Mouse (Mus musculus) embryonic facial prominence, embryonic 13.5 days (tissue): Measurements from ENCODE around the gene Wtip. TPM values are rescaled to one million over a fixed set of nuclear protein-coding genes. Genes with fewer than 3 reads are reported as not detected.
"Not testable (repeated sequence)": the region's sequence is repeated elsewhere in the genome, so short reads cannot be mapped to it uniquely, and the experiment has no call there.

Source experiments
- ATAC-seq: fragments of 200-750 bp; cut with Nextera tagmentation; 2 replicates; pipeline ENCODE4 v1.8.0; 2017; ENCODE audit warnings: low read depth; ENCODE audit not compliant: insufficient number of reproducible peaks, insufficient read depth, low FRiP score, low TSS enrichment
- H3K27ac ChIP-seq: fragments of 300-500 bp; sonication (generic); 2 replicates; pipeline ENCODE4 v1.5.1; 2015; ENCODE audit warnings: moderate library complexity, mild to moderate bottlenecking, inconsistent platforms
- H3K27me3 ChIP-seq: fragments of 300-500 bp; sonication (generic); 2 replicates; pipeline ENCODE4 v1.6.1; 2015; ENCODE audit warnings: mild to moderate bottlenecking, inconsistent platforms
- H3K36me3 ChIP-seq: fragments of 300-500 bp; sonication (generic); 2 replicates; pipeline ENCODE4 v1.6.1; 2015; ENCODE audit warnings: mild to moderate bottlenecking, inconsistent platforms
- H3K4me1 ChIP-seq: fragments of 300-500 bp; sonication (generic); 2 replicates; pipeline ENCODE4 v1.6.1; 2015; ENCODE audit warnings: inconsistent platforms
- H3K4me2 ChIP-seq: fragments of 300-500 bp; sonication (generic); 2 replicates; pipeline ENCODE4 v1.6.1; 2015; ENCODE audit warnings: moderate library complexity, mild to moderate bottlenecking, inconsistent platforms
- H3K4me3 ChIP-seq: fragments of 300-500 bp; sonication (generic); 2 replicates; pipeline ENCODE4 v1.5.1; 2015; ENCODE audit warnings: mild to moderate bottlenecking, inconsistent platforms
- H3K9ac ChIP-seq: fragments of 300-500 bp; sonication (generic); 2 replicates; pipeline ENCODE4 v1.6.1; 2015; ENCODE audit warnings: mild to moderate bottlenecking, inconsistent platforms
- H3K9me3 ChIP-seq: fragments of 300-500 bp; sonication (generic); 2 replicates; pipeline ENCODE4 v1.6.1; 2016; ENCODE audit warnings: inconsistent platforms
- WGBS: fragments of 180-500 bp; shearing (Covaris S2); methylation state at CpG from one replicate; pipeline ENCODE4 v1.1.7; 2015; ENCODE audit warnings: mixed read lengths; 5-methylcytosine and 5-hydroxymethylcytosine counted together
- polyA plus RNA-seq: library from polyadenylated mRNA; unstranded; fragments of >200 nt; fragmentation: Nextera tagmentation; extraction: Ambion mirVana; gene quantifications from 2 replicates; pipeline ENCODE4 v1.2.1, GENCODE M21; 2015

Wtip gene
- 6.8 and 9.2 TPM in 2 replicates for polyA plus RNA-seq

- 2% methylated on average over 47 of the region's 65 CpGs for WGBS
- ATAC-seq = peak; percentile 86
Measured at GRCm38 (mm10) chr7:34133117-34133762, at the start of gene Wtip. Wtip (minus strand) TSS chr7:34133268.

GRCm38 (mm10) chr7:34176241-34176640 is 43.2 kb upstream of the Wtip start:
- not testable (repeated sequence) for H3K9me3 ChIP-seq, H3K36me3 ChIP-seq, H3K4me3 ChIP-seq, H3K27me3 ChIP-seq, ATAC-seq, H3K9ac ChIP-seq, H3K4me2 ChIP-seq, H3K27ac ChIP-seq, H3K4me1 ChIP-seq
- 69% methylated on average over 6 of the region's 6 CpGs for WGBS

More at GRCm38 (mm10) chr7:34133117-34133762, at the start of gene Wtip:
- peaks cover 5% of the 10 kb centered on the region for H3K36me3 ChIP-seq
- no peaks in the 10 kb centered on the region for H3K27me3 ChIP-seq
- H3K4me2 ChIP-seq = peak within 1 kb of the TSS; percentile 57
- H3K27ac ChIP-seq = peak within 1 kb of the TSS; percentile 86
- peak within 1 kb of the TSS; percentile 92 for H3K9ac ChIP-seq
- H3K4me3 ChIP-seq = peak within 1 kb of the TSS; percentile 87
- H3K9me3 ChIP-seq = no peaks in the 10 kb centered on the region
- H3K4me1 ChIP-seq = peaks cover 30% of the 10 kb centered on the region

GRCm38 (mm10) chr7:34172251-34172650 is 39.2 kb upstream of the Wtip start:
- H3K27ac ChIP-seq = no peak overlapping the region
- H3K4me2 ChIP-seq = no peak overlapping the region
- H3K9me3 ChIP-seq = no peaks in the 10 kb centered on the region
- no peaks in the 10 kb centered on the region for H3K36me3 ChIP-seq
- WGBS = 65% methylated on average over 1 of the region's 1 CpGs
- no peak for ATAC-seq
- H3K4me3 ChIP-seq = no peak overlapping the region
- H3K4me1 ChIP-seq = 0 out of 2 replicates have a peak, but pooled peaks cover 3% of the 10 kb centered on the region
- H3K27me3 ChIP-seq = no peaks in the 10 kb centered on the region
- no peak overlapping the region for H3K9ac ChIP-seq

- H3K27ac ChIP-seq = peak within 1 kb of the TSS; percentile 93
- 78% methylated on average over 3 of the region's 3 CpGs for WGBS
- no peak for ATAC-seq
- peaks cover 11% of the 10 kb centered on the region; the same call in 1 of the 2 replicates for H3K4me1 ChIP-seq
- H3K4me2 ChIP-seq = peak within 1 kb of the TSS; percentile 67
- no peaks in the 10 kb centered on the region for H3K9me3 ChIP-seq
- no peaks in the 10 kb centered on the region for H3K27me3 ChIP-seq
- peaks cover 10% of the 10 kb centered on the region for H3K36me3 ChIP-seq
- peak within 1 kb of the TSS; percentile 97 for H3K9ac ChIP-seq
- peak within 1 kb of the TSS; percentile 78 for H3K4me3 ChIP-seq
Measured at GRCm38 (mm10) chr7:34169454-34169853, 36.4 kb upstream of the Wtip start, which contains the start of gene Uba2. Uba2 (minus strand) TSS chr7:34169599.

GRCm38 (mm10) chr7:34168470-34169251 is 35.6 kb upstream of the Wtip start:
- Histone ChIP-seq H3K27ac (peak overlapping the region; percentile 93), H3K9me3 (no peaks in the 10 kb centered on the region), H3K4me1 (peaks cover 11% of the 10 kb centered on the region; the same call in 1 of the 2 replicates), H3K27me3 (no peaks in the 10 kb centered on the region), H3K4me3 (peak overlapping the region; percentile 78), H3K36me3 (peaks cover 16% of the 10 kb centered on the region), H3K9ac (peak overlapping the region; percentile 97), H3K4me2 (peak overlapping the region; percentile 67)
- 8% methylated on average over 30 of the region's 30 CpGs for WGBS
- peak; percentile 90 for ATAC-seq

- WGBS = under 1% methylated on average over 54 of the region's 54 CpGs
- peaks cover 11% of the 10 kb centered on the region; the same call in 1 of the 2 replicates for H3K4me1 ChIP-seq
- H3K9ac ChIP-seq = peak overlapping the region; percentile 97
- H3K4me3 ChIP-seq = peak overlapping the region; percentile 78
- no peaks in the 10 kb centered on the region for H3K27me3 ChIP-seq
- H3K27ac ChIP-seq = peak overlapping the region; percentile 93
- H3K9me3 ChIP-seq = no peaks in the 10 kb centered on the region
- peak; percentile 71 for ATAC-seq
- peaks cover 23% of the 10 kb centered on the region for H3K36me3 ChIP-seq
- peak overlapping the region; percentile 67 for H3K4me2 ChIP-seq
Measured at GRCm38 (mm10) chr7:34167766-34168469, 34.9 kb upstream of the Wtip start.

GRCm38 (mm10) chr7:34166850-34167249 is 33.8 kb upstream of the Wtip start:
- Histone ChIP-seq H3K9me3 (no peaks in the 10 kb centered on the region), H3K4me2 (peak overlapping the region; percentile 36), H3K27ac (no peak overlapping the region), H3K9ac (no peak overlapping the region), H3K36me3 (peaks cover 34% of the 10 kb centered on the region), H3K4me1 (peaks cover 11% of the 10 kb centered on the region; the same call in 1 of the 2 replicates), H3K27me3 (no peaks in the 10 kb centered on the region), H3K4me3 (peak overlapping the region; percentile 7; the same call in 1 of the 2 replicates)
- 48% methylated on average over 4 of the region's 4 CpGs for WGBS
- ATAC-seq = no peak

GRCm38 (mm10) chr7:34165999-34166398 is 32.9 kb upstream of the Wtip start:
- Histone ChIP-seq H3K27me3 (no peaks in the 10 kb centered on the region), H3K9ac (no peak overlapping the region), H3K4me2 (no peak overlapping the region), H3K27ac (no peak overlapping the region), H3K4me3 (no peak overlapping the region), H3K9me3 (no peaks in the 10 kb centered on the region), H3K4me1 (peaks cover 11% of the 10 kb centered on the region; the same call in 1 of the 2 replicates), H3K36me3 (peaks cover 42% of the 10 kb centered on the region)
- WGBS = 80% methylated on average over 3 of the region's 3 CpGs
- ATAC-seq = no peak

GRCm38 (mm10) chr7:34164671-34165070 is 31.6 kb upstream of the Wtip start:
- Histone ChIP-seq H3K27me3 (no peaks in the 10 kb centered on the region), H3K9ac (no peak overlapping the region), H3K36me3 (peaks cover 54% of the 10 kb centered on the region), H3K27ac (no peak overlapping the region), H3K4me2 (no peak overlapping the region), H3K4me1 (peaks cover 11% of the 10 kb centered on the region; the same call in 1 of the 2 replicates), H3K9me3 (no peaks in the 10 kb centered on the region), H3K4me3 (no peak overlapping the region)
- WGBS = 93% methylated on average over 7 of the region's 7 CpGs
- no peak for ATAC-seq

GRCm38 (mm10) chr7:34159167-34159566 is 26.1 kb upstream of the Wtip start:
- Histone ChIP-seq H3K4me2 (no peak overlapping the region), H3K9me3 (no peaks in the 10 kb centered on the region), H3K27ac (no peak overlapping the region), H3K36me3 (peaks cover 95% of the 10 kb centered on the region), H3K4me1 (no peaks in the 10 kb centered on the region), H3K27me3 (no peaks in the 10 kb centered on the region), H3K4me3 (no peak overlapping the region), H3K9ac (no peak overlapping the region)
- no peak for ATAC-seq
- 93% methylated on average over 3 of the region's 3 CpGs for WGBS

- H3K9me3 ChIP-seq = no peaks in the 10 kb centered on the region
- H3K36me3 ChIP-seq = peaks cover 96% of the 10 kb centered on the region
- no peaks in the 10 kb centered on the region for H3K27me3 ChIP-seq
- H3K4me1 ChIP-seq = no peaks in the 10 kb centered on the region
- 98% methylated on average over 3 of the region's 3 CpGs for WGBS
- no peak overlapping the region for H3K4me2 ChIP-seq
- H3K27ac ChIP-seq = no peak overlapping the region
- H3K9ac ChIP-seq = no peak overlapping the region
- H3K4me3 ChIP-seq = no peak overlapping the region
- ATAC-seq = no peak
Measured at GRCm38 (mm10) chr7:34157994-34158393, 24.9 kb upstream of the Wtip start.
